8 mouse cellular contexts compared by ENCODE assay signal in the genomic region with DNA sequence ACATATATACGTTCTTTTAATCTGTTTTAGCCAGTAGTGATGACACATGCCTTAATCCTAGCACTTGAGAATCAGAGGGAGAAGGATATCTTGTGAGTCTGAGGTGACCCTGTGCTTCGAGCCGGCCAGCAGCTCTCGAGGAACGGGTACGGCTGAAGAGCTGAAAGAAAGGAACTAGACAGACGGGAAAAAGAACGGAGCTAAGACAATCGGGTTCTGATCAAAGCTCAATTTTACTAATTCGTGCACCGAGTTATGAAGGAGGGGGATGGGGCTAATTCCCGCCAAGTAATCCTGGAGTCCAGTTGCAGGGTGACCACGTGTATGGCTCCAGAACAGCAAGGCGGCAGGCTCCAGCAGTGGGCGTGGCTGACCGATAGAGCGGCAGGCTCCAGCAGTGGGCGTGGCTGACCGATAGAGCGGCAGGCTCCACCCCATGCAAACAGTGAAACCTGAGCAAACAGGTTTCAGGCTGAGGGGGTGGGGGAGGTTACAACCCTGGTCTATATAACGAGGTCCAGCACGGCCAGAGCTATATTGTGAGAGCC. TPM values are rescaled to one million over a fixed set of nuclear protein-coding genes. Genes with fewer than 3 reads are reported as not detected.
A peak's percentile ranks its signal among the peaks of the same experiment; 100 is the strongest.
DNase-seq lines count a peak whose midpoint lies in the region; ATAC-seq and TF ChIP-seq lines count a peak whose summit lies in the region.
"Not testable (repeated sequence)": the region's sequence is repeated elsewhere in the genome, so short reads cannot be mapped to it uniquely, and the experiment has no call there.

No protein-coding gene starts in this region.

- not testable (repeated sequence) for H3K27ac ChIP-seq in hindbrain, embryonic 16.5 days (ENCODE audit: low read depth, low read length); limb, embryonic 12.5 days

- WGBS in hindbrain, embryonic 16.5 days: 12% methylated on average over 22 of the region's 22 CpGs
- 10% methylated on average over 22 of the region's 22 CpGs for WGBS in limb, embryonic 12.5 days

- not testable (repeated sequence) for TF ChIP-seq CTCF in G1E (IDR thresholded peaks at IDR 0.05; ENCODE audit: low read depth, low read length)

- not testable (repeated sequence) for DNase-seq in G1E (ENCODE audit: low spot score)
- DNase-seq in embryo, embryonic 9.5 days (ENCODE audit: extremely low spot score): peak; percentile 78
- DNase-seq in gastrocnemius, postnatal 36 days: peak; percentile 43 to 44
- DNase-seq in retina, adult 2 months (ENCODE audit: low read depth, low spot score): peak; percentile 26
- peak; percentile 8 to 15 for DNase-seq in thymus, postnatal 10 days (ENCODE audit: low spot score in 2 of 2)

- not testable (repeated sequence) for ATAC-seq in G1E (ENCODE audit: extremely low read depth, insufficient number of reproducible peaks, low FRiP score, poor library complexity, severe bottlenecking); hindbrain, embryonic 16.5 days
- peak; percentile 87 for ATAC-seq in limb, embryonic 12.5 days (ENCODE audit: insufficient number of reproducible peaks, insufficient read depth, low FRiP score, low TSS enrichment, low read depth)
- ATAC-seq in megakaryocyte progenitor cell, adult 5-6 weeks (replicated peaks; ENCODE audit: poor library complexity): peak; percentile 87

- intact Hi-C loops in gastrocnemius, postnatal 36 days (cut with DNase I): not testable (repeated sequence)

- peaks cover 53% of the 10 kb centered on the region for H3K36me3 ChIP-seq in G1E (replicated peaks)
- not testable (repeated sequence) for H3K36me3 ChIP-seq in hindbrain, embryonic 16.5 days (ENCODE audit: control insufficient read depth, insufficient read depth, low read length); limb, embryonic 12.5 days

- peak overlapping the region; percentile 50 for H3K4me2 ChIP-seq in hindbrain, embryonic 16.5 days (ENCODE audit: low read length)
- H3K4me2 ChIP-seq in limb, embryonic 12.5 days: peak overlapping the region; percentile 52

- H3K27me3 ChIP-seq in G1E (ENCODE audit: insufficient read depth, low read length); hindbrain, embryonic 16.5 days (replicated peaks; ENCODE audit: control insufficient read depth, insufficient read depth, low read length); limb, embryonic 12.5 days: not testable (repeated sequence)

- peak overlapping the region; percentile 43; the same call in 1 of the 2 replicates for H3K9ac ChIP-seq in hindbrain, embryonic 16.5 days (ENCODE audit: low read depth, low read length)
- peak overlapping the region; percentile 56 for H3K9ac ChIP-seq in limb, embryonic 12.5 days (replicated peaks)

- peaks cover 18% of the 10 kb centered on the region for H3K4me1 ChIP-seq in G1E (ENCODE audit: insufficient read depth, low read depth, low read length)
- H3K4me1 ChIP-seq in hindbrain, embryonic 16.5 days (ENCODE audit: control insufficient read depth, insufficient read depth, low read depth, low read length); limb, embryonic 12.5 days (replicated peaks): not testable (repeated sequence)

- peak overlapping the region; percentile 44; the same call in 1 of the 2 replicates for H3K4me3 ChIP-seq in G1E (ENCODE audit: low read depth, low read length)
- H3K4me3 ChIP-seq in hindbrain, embryonic 16.5 days (ENCODE audit: low read length): peak overlapping the region; percentile 25
- H3K4me3 ChIP-seq in limb, embryonic 12.5 days (replicated peaks): peak overlapping the region; percentile 28

- not testable (repeated sequence) for H3K9me3 ChIP-seq in G1E (replicated peaks); hindbrain, embryonic 16.5 days (ENCODE audit: control insufficient read depth, low read length); limb, embryonic 12.5 days

RNA-seq across cellular contexts. Expression of a gene that starts 8.7 kb away (rescaled TPM):
- total RNA-seq in G1E (2014; fragmentation: Nextera tagmentation) (not detected in 2 replicates), G1E (2017) (0.49 TPM in 1 of 2 replicates, not detected in the other)
- polyA plus RNA-seq in G1E (2012): not detected in 2 replicates
- not detected for total RNA-seq in gastrocnemius, postnatal 36 days (2021)
- polyA plus RNA-seq in hindbrain, embryonic 16.5 days (2015; fragmentation: Nextera tagmentation; extraction: Ambion mirVana): 0.95 and 1.3 TPM in 2 replicates
- polyA plus RNA-seq in limb, embryonic 12.5 days (2016; fragmentation: Nextera tagmentation; extraction: Ambion mirVana): 2.8 and 3.4 TPM in 2 replicates
- not detected in 2 replicates for total RNA-seq in megakaryocyte progenitor cell, adult 5-6 weeks (2015)
- 0.17 TPM in 1 of 2 replicates, not detected in the other for total RNA-seq in megakaryocyte progenitor cell, adult 5-6 weeks (2017)

RNA-seq across cellular contexts. Expression of a gene that starts 16.9 kb away (rescaled TPM):
- 18.3 and 28.3 TPM in 2 replicates for total RNA-seq in G1E (2014; fragmentation: Nextera tagmentation)
- total RNA-seq in G1E (2017): 18.8 and 22.9 TPM in 2 replicates
- polyA plus RNA-seq in G1E (2012): 0.61 and 0.90 TPM in 2 replicates
- total RNA-seq in gastrocnemius, postnatal 36 days (2021): 1 to 10 TPM; 5.7 to 7.2 TPM
- 8.3 and 10.6 TPM in 2 replicates for polyA plus RNA-seq in hindbrain, embryonic 16.5 days (2015; fragmentation: Nextera tagmentation; extraction: Ambion mirVana)
- 11.6 and 13.2 TPM in 2 replicates for polyA plus RNA-seq in limb, embryonic 12.5 days (2016; fragmentation: Nextera tagmentation; extraction: Ambion mirVana)
- 7.2 and 8.5 TPM in 2 replicates for total RNA-seq in megakaryocyte progenitor cell, adult 5-6 weeks (2015)
- 17.5 and 27.8 TPM in 2 replicates for total RNA-seq in megakaryocyte progenitor cell, adult 5-6 weeks (2017)

RNA-seq across cellular contexts. Expression of a gene that starts 17.0 kb away (rescaled TPM):
- total RNA-seq in G1E (2014; fragmentation: Nextera tagmentation) (222 and 278 TPM in 2 replicates), G1E (2017) (264 and 337 TPM in 2 replicates)
- 311 and 532 TPM in 2 replicates for polyA plus RNA-seq in G1E (2012)
- 10 to 100 TPM; 79.6 to 81.0 TPM for total RNA-seq in gastrocnemius, postnatal 36 days (2021)
- polyA plus RNA-seq in hindbrain, embryonic 16.5 days (2015; fragmentation: Nextera tagmentation; extraction: Ambion mirVana): 200 and 211 TPM in 2 replicates
- 200 and 207 TPM in 2 replicates for polyA plus RNA-seq in limb, embryonic 12.5 days (2016; fragmentation: Nextera tagmentation; extraction: Ambion mirVana)
- total RNA-seq in megakaryocyte progenitor cell, adult 5-6 weeks (2015): 155 and 166 TPM in 2 replicates
- 258 and 365 TPM in 2 replicates for total RNA-seq in megakaryocyte progenitor cell, adult 5-6 weeks (2017)

RNA-seq across cellular contexts. Expression of a gene that starts 49.3 kb away (rescaled TPM):
- total RNA-seq in G1E (2014; fragmentation: Nextera tagmentation) (63.2 and 73.1 TPM in 2 replicates), G1E (2017) (358 and 361 TPM in 2 replicates)
- 23.6 and 76.8 TPM in 2 replicates for polyA plus RNA-seq in G1E (2012)
- total RNA-seq in gastrocnemius, postnatal 36 days (2021): 10 to 100 TPM; 91.0 to 92.4 TPM
- 383 and 395 TPM in 2 replicates for polyA plus RNA-seq in hindbrain, embryonic 16.5 days (2015; fragmentation: Nextera tagmentation; extraction: Ambion mirVana)
- polyA plus RNA-seq in limb, embryonic 12.5 days (2016; fragmentation: Nextera tagmentation; extraction: Ambion mirVana): 559 TPM in 2 replicates
- 166 and 175 TPM in 2 replicates for total RNA-seq in megakaryocyte progenitor cell, adult 5-6 weeks (2015)
- total RNA-seq in megakaryocyte progenitor cell, adult 5-6 weeks (2017): 189 and 199 TPM in 2 replicates

RNA-seq across cellular contexts. Expression of a gene that starts 56.2 kb away (rescaled TPM):
- total RNA-seq in G1E (2014; fragmentation: Nextera tagmentation) (41.5 and 50.9 TPM in 2 replicates), G1E (2017) (58.2 and 64.8 TPM in 2 replicates)
- 1.8 and 2.2 TPM in 2 replicates for polyA plus RNA-seq in G1E (2012)
- total RNA-seq in gastrocnemius, postnatal 36 days (2021): 10 to 100 TPM in 1 of 2 experiments, 1 to 10 TPM in 1; 7.3 to 11.0 TPM
- 131 and 133 TPM in 2 replicates for polyA plus RNA-seq in hindbrain, embryonic 16.5 days (2015; fragmentation: Nextera tagmentation; extraction: Ambion mirVana)
- polyA plus RNA-seq in limb, embryonic 12.5 days (2016; fragmentation: Nextera tagmentation; extraction: Ambion mirVana): 109 and 111 TPM in 2 replicates
- total RNA-seq in megakaryocyte progenitor cell, adult 5-6 weeks (2015): 77.2 and 78.7 TPM in 2 replicates
- 89.4 and 90.6 TPM in 2 replicates for total RNA-seq in megakaryocyte progenitor cell, adult 5-6 weeks (2017)
